In genomic region chr17:89656211-89656610, GRCm38 (mm10) we compare ENCODE assay signal across 15 mouse cellular contexts.
"Had no signal": no experiment of that assay in that cellular context is flagged by ENCODE, and none has a peak within 500 bp of the region (broad histone marks: within the 10 kb centered on the region; RNA-seq: fewer than 3 reads in every experiment).

No protein-coding gene starts in this region.

- H3K4me2 ChIP-seq: neural tube, embryonic 13.5 days; neural tube, embryonic 15.5 days; stomach, embryonic 15.5 days had no signal

- H3K9ac ChIP-seq: neural tube, embryonic 13.5 days; neural tube, embryonic 15.5 days; stomach, embryonic 15.5 days had no signal

- H3K4me1 ChIP-seq: neural tube, embryonic 13.5 days; neural tube, embryonic 15.5 days; stomach, embryonic 15.5 days had no signal

- H3K9me3 ChIP-seq: neural tube, embryonic 13.5 days; neural tube, embryonic 15.5 days; stomach, embryonic 15.5 days had no signal

- H3K36me3 ChIP-seq: neural tube, embryonic 13.5 days; neural tube, embryonic 15.5 days; stomach, embryonic 15.5 days had no signal

- DNase-seq: retina, postnatal 1 day; right cerebral cortex, postnatal 14 days; right cerebral cortex, postnatal 25 days; right cerebral cortex, postnatal 4 days; spleen, adult 18-20 months; thymus, adult 18-20 months; thymus, adult 2 months; thymus, postnatal 14 days; thymus, postnatal 25 days; thymus, postnatal 36 days; thymus, postnatal 4 days had no signal

- H3K27ac ChIP-seq: neural tube, embryonic 13.5 days; neural tube, embryonic 15.5 days; stomach, embryonic 15.5 days; stomach, postnatal 0 days had no signal

- H3K27me3 ChIP-seq: neural tube, embryonic 13.5 days; neural tube, embryonic 15.5 days; stomach, embryonic 15.5 days had no signal

- H3K4me3 ChIP-seq: neural tube, embryonic 13.5 days; neural tube, embryonic 15.5 days; stomach, embryonic 15.5 days had no signal
